Mouse (Mus musculus) intestine, embryonic 14.5 days (tissue): Measurements from ENCODE around the gene Slc8a2. TPM values are rescaled to one million over a fixed set of nuclear protein-coding genes. Genes with fewer than 3 reads are reported as not detected.

Experiments
- ATAC-seq: fragments of 200-750 bp; cut with Nextera tagmentation; replicated peaks from 2 replicates; pipeline ENCODE4 v1.8.0; 2017; ENCODE audit warnings: low read depth, moderate number of reproducible peaks, moderate TSS enrichment, moderate library complexity; ENCODE audit not compliant: low FRiP score, low TSS enrichment
- DNase-seq: peaks from one replicate; pipeline ENCODE4 v3.0.0-alpha.2; 2018; ENCODE audit warnings: low spot score
- H3K27ac ChIP-seq: fragments of 300-500 bp; sonication (generic); 2 replicates; pipeline ENCODE4 v1.5.1; 2014; ENCODE audit warnings: low read depth, mild to moderate bottlenecking, control low read depth
- H3K27me3 ChIP-seq: fragments of 300-500 bp; sonication (generic); replicated peaks from 2 replicates; pipeline ENCODE4 v1.6.1; 2014; ENCODE audit warnings: low read length, control low read depth; ENCODE audit not compliant: control insufficient read depth, insufficient read depth
- H3K36me3 ChIP-seq: fragments of 300-500 bp; sonication (generic); 2 replicates; pipeline ENCODE4 v1.6.1; 2014; ENCODE audit warnings: low read length, control low read depth; ENCODE audit not compliant: control insufficient read depth, insufficient read depth
- H3K4me1 ChIP-seq: fragments of 300-500 bp; sonication (generic); replicated peaks from 2 replicates; pipeline ENCODE4 v1.6.1; 2014; ENCODE audit warnings: low read length, control low read depth, mixed read lengths; ENCODE audit not compliant: control insufficient read depth, insufficient read depth
- H3K4me2 ChIP-seq: fragments of 300-500 bp; sonication (generic); 2 replicates; pipeline ENCODE4 v1.6.1; 2014; ENCODE audit warnings: low read length
- H3K4me3 ChIP-seq: fragments of 300-500 bp; sonication (generic); 2 replicates; pipeline ENCODE4 v1.5.1; 2014; ENCODE audit warnings: low read depth, low read length, control low read depth, mixed read lengths
- H3K9ac ChIP-seq: fragments of 300-500 bp; sonication (generic); 2 replicates; pipeline ENCODE4 v1.6.1; 2014; ENCODE audit warnings: mild to moderate bottlenecking, low read length
- H3K9me3 ChIP-seq: fragments of 300-500 bp; sonication (generic); 2 replicates; pipeline ENCODE4 v1.6.1; 2016; ENCODE audit warnings: low read length, control low read depth; ENCODE audit not compliant: control insufficient read depth
- WGBS: fragments of 180-500 bp; shearing (Covaris S2); extraction: QIAGEN DNeasy Blood & Tissue Kit; methylation state at CpG from one replicate; pipeline ENCODE4 v1.1.7; 2014; 5-methylcytosine and 5-hydroxymethylcytosine counted together
- polyA plus RNA-seq: library from polyadenylated mRNA; unstranded; fragments of >200 nt; fragmentation: Nextera tagmentation; extraction: Ambion mirVana; gene quantifications from 2 replicates; pipeline ENCODE4 v1.2.1, GENCODE M21; 2014

Gene Slc8a2
- polyA plus RNA-seq, 1 experiment from 2014 or later, result 0.23 TPM

GRCm38 (mm10) chr7:16192315-16192714 is 62.7 kb downstream of the Slc8a2 start:
- ATAC-seq (no peak), DNase-seq (peak; percentile 85)
- H3K36me3 ChIP-seq, result peaks cover 7% of the 10 kb centered on the region; the same call in 1 of the 2 replicates
- no peak overlapping the region for H3K4me2 ChIP-seq
- H3K27me3 ChIP-seq, result no peaks in the 10 kb centered on the region
- H3K4me3 ChIP-seq, result no peak overlapping the region
- 14% methylated on average over 5 of the region's 5 CpGs for WGBS
- H3K27ac ChIP-seq, result no peak overlapping the region
- no peaks in the 10 kb centered on the region for H3K4me1 ChIP-seq
- H3K9me3 ChIP-seq, result no peaks in the 10 kb centered on the region
- no peak overlapping the region for H3K9ac ChIP-seq

GRCm38 (mm10) chr7:16193702-16194101 is 64.1 kb downstream of the Slc8a2 start:
- H3K4me3 ChIP-seq, result no peak overlapping the region
- no peak overlapping the region for H3K27ac ChIP-seq
- no peak for ATAC-seq
- H3K4me2 ChIP-seq, result no peak overlapping the region
- no peaks in the 10 kb centered on the region for H3K27me3 ChIP-seq
- no peaks in the 10 kb centered on the region for H3K9me3 ChIP-seq
- peaks cover 19% of the 10 kb centered on the region; the same call in 1 of the 2 replicates for H3K36me3 ChIP-seq
- WGBS, result 44% methylated on average over 3 of the region's 3 CpGs
- no peak overlapping the region for H3K9ac ChIP-seq
- DNase-seq, result no peak
- no peaks in the 10 kb centered on the region for H3K4me1 ChIP-seq

GRCm38 (mm10) chr7:16196616-16197015 is 67.0 kb downstream of the Slc8a2 start:
- ATAC-seq, result no peak
- Histone ChIP-seq H3K4me1 (no peaks in the 10 kb centered on the region), H3K36me3 (peaks cover 45% of the 10 kb centered on the region), H3K9me3 (no peaks in the 10 kb centered on the region), H3K27me3 (no peaks in the 10 kb centered on the region), H3K27ac (no peak overlapping the region), H3K9ac (no peak overlapping the region), H3K4me3 (no peak overlapping the region), H3K4me2 (no peak overlapping the region)
- DNase-seq, result no peak
- WGBS, result 50% methylated on average over 5 of the region's 6 CpGs

- no peaks in the 10 kb centered on the region for H3K4me1 ChIP-seq
- H3K36me3 ChIP-seq, result peaks cover 50% of the 10 kb centered on the region
- no peak overlapping the region for H3K9ac ChIP-seq
- H3K27me3 ChIP-seq, result no peaks in the 10 kb centered on the region
- no peaks in the 10 kb centered on the region for H3K9me3 ChIP-seq
- DNase-seq (no peak), ATAC-seq (no peak)
- no peak overlapping the region for H3K4me3 ChIP-seq
- H3K27ac ChIP-seq, result no peak overlapping the region
- no peak overlapping the region for H3K4me2 ChIP-seq
- WGBS, result 70% methylated on average over 5 of the region's 5 CpGs
Observed at GRCm38 (mm10) chr7:16197166-16197565, 67.5 kb downstream of the Slc8a2 start.

- Histone ChIP-seq H3K9ac (no peak overlapping the region), H3K36me3 (peaks cover 62% of the 10 kb centered on the region), H3K4me1 (no peaks in the 10 kb centered on the region), H3K9me3 (no peaks in the 10 kb centered on the region), H3K27me3 (no peaks in the 10 kb centered on the region), H3K4me3 (no peak overlapping the region), H3K4me2 (no peak overlapping the region), H3K27ac (no peak overlapping the region)
- DNase-seq, result no peak
- 84% methylated on average over 11 of the region's 11 CpGs for WGBS
- ATAC-seq, result no peak
Observed at GRCm38 (mm10) chr7:16198540-16198939, 68.9 kb downstream of the Slc8a2 start.

DNA sequence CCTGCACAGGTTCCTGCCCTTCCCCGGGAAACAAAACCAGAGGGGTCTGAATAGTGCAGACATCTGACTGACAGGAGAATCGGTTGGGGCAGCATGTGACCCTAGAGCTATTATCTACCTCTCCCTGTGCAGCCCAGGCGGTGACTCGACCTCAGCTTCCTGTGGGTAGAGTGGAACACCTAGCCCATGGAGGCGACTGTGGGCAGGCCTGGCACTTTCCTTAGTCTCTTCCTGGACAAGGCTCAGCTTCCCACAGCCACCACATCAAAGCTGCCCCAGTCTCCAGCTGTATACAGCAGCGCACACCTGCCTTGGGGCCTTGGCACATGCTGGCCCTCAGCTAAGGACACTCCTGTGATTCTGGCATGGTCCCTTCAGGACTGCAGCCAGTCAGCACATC is 71.5 kb downstream of the Slc8a2 start:
- H3K4me1 ChIP-seq, result no peaks in the 10 kb centered on the region
- ATAC-seq (no peak), DNase-seq (no peak)
- H3K4me2 ChIP-seq, result no peak overlapping the region
- no peak overlapping the region for H3K27ac ChIP-seq
- H3K9ac ChIP-seq, result no peak overlapping the region
- H3K9me3 ChIP-seq, result no peaks in the 10 kb centered on the region
- no peak overlapping the region for H3K4me3 ChIP-seq
- H3K27me3 ChIP-seq, result no peaks in the 10 kb centered on the region
- WGBS, result 88% methylated on average over 6 of the region's 6 CpGs
- H3K36me3 ChIP-seq, result peaks cover 71% of the 10 kb centered on the region

DNA sequence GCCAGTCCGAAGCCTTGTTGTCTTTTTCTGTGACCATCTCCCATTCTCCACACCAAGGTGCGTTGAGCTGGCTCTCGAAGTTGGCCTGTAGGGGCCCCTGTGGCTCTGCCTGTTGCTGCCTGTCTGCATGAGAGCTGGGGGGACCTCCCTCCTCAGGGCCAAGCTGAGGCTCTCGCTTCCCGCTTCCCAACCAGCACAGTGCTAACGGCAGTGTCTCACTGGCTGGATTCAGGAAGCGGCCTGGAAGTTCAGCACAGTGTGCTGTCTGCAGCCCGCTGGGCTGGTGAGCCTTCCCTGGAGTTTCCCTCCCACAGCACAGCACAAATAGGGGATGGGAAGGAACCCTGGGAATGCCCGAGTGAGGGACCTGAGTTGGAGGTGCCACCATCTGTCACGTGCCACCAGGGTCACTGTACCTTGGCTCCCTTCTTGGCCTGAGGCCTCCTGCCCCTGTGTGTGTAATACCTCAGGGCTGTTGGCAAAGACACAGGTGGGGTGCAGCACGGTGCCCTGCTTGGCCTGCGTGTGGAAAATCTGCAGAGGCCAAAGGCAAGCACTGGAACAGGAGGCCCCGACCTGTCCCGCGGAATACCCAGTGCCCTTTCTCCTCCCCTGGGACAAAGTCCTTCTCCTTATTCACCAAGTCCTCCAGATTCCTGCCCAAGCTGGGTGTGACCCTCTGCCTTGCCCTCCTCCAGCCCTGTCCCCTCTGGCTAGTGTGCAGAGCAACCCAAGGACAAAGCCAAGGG is 73.3 kb downstream of the Slc8a2 start:
- DNase-seq (no peak), ATAC-seq (no peak)
- H3K4me1 ChIP-seq, result no peaks in the 10 kb centered on the region
- no peaks in the 10 kb centered on the region for H3K27me3 ChIP-seq
- no peak overlapping the region for H3K4me2 ChIP-seq
- H3K36me3 ChIP-seq, result peaks cover 73% of the 10 kb centered on the region
- H3K27ac ChIP-seq, result no peak overlapping the region
- 87% methylated on average over 15 of the region's 15 CpGs for WGBS
- H3K9ac ChIP-seq, result no peak overlapping the region
- no peaks in the 10 kb centered on the region for H3K9me3 ChIP-seq
- no peak overlapping the region for H3K4me3 ChIP-seq

GRCm38 (mm10) chr7:16203505-16203903 is 73.9 kb downstream of the Slc8a2 start:
- Histone ChIP-seq H3K27me3 (no peaks in the 10 kb centered on the region), H3K4me3 (no peak overlapping the region), H3K27ac (no peak overlapping the region), H3K4me1 (no peaks in the 10 kb centered on the region), H3K4me2 (no peak overlapping the region), H3K9me3 (no peaks in the 10 kb centered on the region), H3K9ac (no peak overlapping the region), H3K36me3 (peaks cover 67% of the 10 kb centered on the region)
- 92% methylated on average over 13 of the region's 13 CpGs for WGBS
- DNase-seq (no peak), ATAC-seq (no peak)

GRCm38 (mm10) chr7:16204791-16205190 is 75.2 kb downstream of the Slc8a2 start:
- no peak for ATAC-seq
- Histone ChIP-seq H3K27me3 (no peaks in the 10 kb centered on the region), H3K4me3 (no peak overlapping the region), H3K36me3 (peaks cover 58% of the 10 kb centered on the region), H3K4me2 (no peak overlapping the region), H3K9ac (no peak overlapping the region), H3K27ac (no peak overlapping the region), H3K9me3 (no peaks in the 10 kb centered on the region), H3K4me1 (no peaks in the 10 kb centered on the region)
- DNase-seq, result no peak
- 87% methylated on average over 9 of the region's 9 CpGs for WGBS
